Mouse (Mus musculus) heart, adult 2 months (tissue): ENCODE data around the gene Ccdc185. TPM values are rescaled to one million over a fixed set of nuclear protein-coding genes. Genes with fewer than 3 reads are reported as not detected.

Experiments used
- DNase-seq, 2 experiments: peaks; one replicate each; pipeline ENCODE4 v3.0.0; 2021
- H3K27ac ChIP-seq: fragments of 200-600 bp; 2 replicates; pipeline ENCODE4 v1.8.1; 2022
- H3K27me3 ChIP-seq: fragments of 200-500 bp; 2 replicates; pipeline ENCODE4 v1.6.1; 2012; ENCODE audit warnings: mild to moderate bottlenecking, low read length, inconsistent platforms, mixed read lengths; ENCODE audit not compliant: control insufficient read depth, insufficient read depth
- H3K36me3 ChIP-seq: fragments of 200-500 bp; 2 replicates; pipeline ENCODE4 v1.6.1; 2012; ENCODE audit warnings: low read length, inconsistent platforms; ENCODE audit not compliant: control insufficient read depth, insufficient read depth
- H3K4me1 ChIP-seq: fragments of 200-500 bp; 2 replicates; pipeline ENCODE4 v1.6.1; 2011; ENCODE audit warnings: low read length; ENCODE audit not compliant: control insufficient read depth, insufficient read depth
- H3K4me3 ChIP-seq: fragments of 200-600 bp; 2 replicates; pipeline ENCODE4 v1.8.1; 2022
- H3K79me2 ChIP-seq: fragments of 200-500 bp; replicated peaks from 2 replicates; pipeline ENCODE4 v1.6.1; 2012; ENCODE audit warnings: mild to moderate bottlenecking, inconsistent platforms, low read length, moderate library complexity, mixed read lengths; ENCODE audit not compliant: control insufficient read depth, insufficient read depth
- H3K9ac ChIP-seq: fragments of 200-500 bp; 2 replicates; pipeline ENCODE4 v1.6.1; 2012; ENCODE audit warnings: low read depth, mild to moderate bottlenecking, control low read depth, inconsistent platforms, low read length, mixed read lengths
- CTCF ChIP-seq: fragments of 200-600 bp; IDR thresholded peaks from 2 replicates; pipeline ENCODE4 v1.8.1; 2022; ENCODE audit warnings: antibody characterized with exemption, mild to moderate bottlenecking, moderate library complexity
- EP300 ChIP-seq: fragments of 200-500 bp; IDR thresholded peaks from 2 replicates; pipeline ENCODE4 v1.6.1; 2011; ENCODE audit warnings: low read depth, low read length, control low read depth; ENCODE audit not compliant: insufficient read depth
- POLR2A ChIP-seq: fragments of 200-500 bp; IDR thresholded peaks from 2 replicates; pipeline ENCODE4 v1.6.1; 2011; ENCODE audit warnings: mild to moderate bottlenecking, low read depth, low read length, control low read depth; ENCODE audit not compliant: insufficient read depth
- WGBS: fragments of 180-500 bp; shearing (Covaris S2); methylation state at CpG from one replicate; pipeline ENCODE4 v1.1.7; 2018; 5-methylcytosine and 5-hydroxymethylcytosine counted together
- intact Hi-C: fragments of 180-260 bp; cut with DNase I; formaldehyde crosslinking; loops from one replicate; pipeline ENCODE4 v1.15.1; 2025
- polyA plus RNA-seq: library from polyadenylated mRNA; depleted of rRNA; stranded (reverse); fragments of >200 nt; gene quantifications from 2 replicates; pipeline ENCODE4 v1.2.3, GENCODE M21; 2012
- total RNA-seq, 2 experiments: library from RNA; stranded (reverse); gene quantifications; 2 replicates each; pipeline ENCODE4 v1.2.3; 2021

The Ccdc185 gene
- total and polyA plus RNA-seq, 3 experiments, result 0.04 TPM; not detected in 2

DNA sequence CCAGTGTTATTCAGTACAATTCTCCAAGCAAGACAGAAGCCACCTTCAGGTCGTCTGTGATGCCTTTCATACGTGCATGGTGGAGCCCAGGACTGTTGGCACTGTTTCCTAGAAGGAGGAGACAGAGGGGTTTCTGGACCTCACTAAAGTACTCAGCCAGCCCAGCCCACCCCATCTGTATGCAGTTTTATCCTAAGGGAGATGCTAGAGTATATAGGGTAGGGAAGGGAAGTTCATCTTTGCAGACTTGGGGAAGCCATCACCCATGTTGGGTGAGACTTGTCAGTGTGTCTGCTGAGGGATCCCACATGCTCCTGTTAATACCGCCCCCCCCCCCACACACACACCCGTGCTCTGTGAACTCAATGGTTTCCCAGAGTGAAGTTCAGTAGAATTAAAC, 13.1 kb downstream of the Ccdc185 start:
- TF ChIP-seq POLR2A, result no peak
- TF ChIP-seq CTCF, result no peak
- no peak for TF ChIP-seq EP300
- no peak for DNase-seq

DNA sequence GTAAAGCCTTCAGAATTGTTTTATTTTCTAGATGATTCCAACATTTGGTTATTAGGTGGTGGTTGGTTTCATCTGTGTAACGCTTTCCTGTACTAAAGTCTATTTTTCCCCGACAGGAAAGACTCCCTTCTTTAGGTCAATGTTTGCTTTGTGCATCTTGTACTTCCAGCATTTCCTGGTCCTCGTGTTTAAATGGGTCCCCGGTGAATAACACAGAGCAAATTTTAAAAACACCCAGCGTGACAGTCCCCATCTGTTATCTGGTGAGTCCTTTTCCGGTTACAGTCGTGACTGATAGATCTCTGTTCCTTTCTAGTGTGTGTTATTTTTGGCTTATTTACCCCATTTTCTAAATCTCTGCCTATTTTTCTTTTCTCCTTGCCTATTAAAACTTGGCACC, 16.3 kb downstream of the Ccdc185 start:
- Histone ChIP-seq H3K36me3 (no peaks in the 10 kb centered on the region), H3K4me3 (no peak overlapping the region), H3K79me2 (no peaks in the 10 kb centered on the region), H3K9ac (no peak overlapping the region), H3K27me3 (no peaks in the 10 kb centered on the region), H3K27ac (no peak overlapping the region), H3K4me1 (no peaks in the 10 kb centered on the region)
- no peak for DNase-seq
- WGBS, result 11% methylated on average over 7 of the region's 7 CpGs
- intact Hi-C loops, result no loop called here
- TF ChIP-seq POLR2A (no peak), CTCF (no peak), EP300 (no peak)

More for the DNA sequence above, 13.1 kb downstream of the Ccdc185 start:
- H3K36me3 ChIP-seq, result no peaks in the 10 kb centered on the region
- intact Hi-C loops, result no loop called here
- H3K79me2 ChIP-seq, result no peaks in the 10 kb centered on the region
- H3K9ac ChIP-seq, result no peak overlapping the region
- no peaks in the 10 kb centered on the region for H3K4me1 ChIP-seq
- H3K4me3 ChIP-seq, result no peak overlapping the region
- H3K27me3 ChIP-seq, result no peaks in the 10 kb centered on the region
- WGBS, result 65% methylated on average over 4 of the region's 4 CpGs
- H3K27ac ChIP-seq, result no peak overlapping the region

DNA sequence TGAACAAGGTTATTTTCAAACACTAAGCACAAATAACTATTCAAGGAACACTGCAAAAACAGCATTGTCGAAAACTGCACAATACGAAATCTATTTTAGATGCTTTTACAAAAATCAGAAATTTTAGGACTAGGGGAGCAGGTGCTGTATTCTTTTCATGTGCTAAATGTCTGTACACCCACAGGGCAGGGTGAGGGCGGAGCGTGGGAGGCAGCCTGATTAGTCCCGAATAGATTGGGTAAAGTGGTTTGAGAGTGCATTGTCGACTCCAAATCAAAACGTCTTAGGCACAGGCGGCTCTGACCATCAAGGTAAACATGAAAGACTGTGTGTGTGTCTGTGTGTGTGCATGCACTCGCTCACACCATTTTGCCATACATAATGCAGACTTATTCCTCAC, 20.0 kb downstream of the Ccdc185 start:
- Histone ChIP-seq H3K9ac (no peak overlapping the region), H3K79me2 (no peaks in the 10 kb centered on the region), H3K4me1 (no peaks in the 10 kb centered on the region), H3K36me3 (no peaks in the 10 kb centered on the region), H3K4me3 (no peak overlapping the region), H3K27ac (no peak overlapping the region), H3K27me3 (no peaks in the 10 kb centered on the region)
- 87% methylated on average over 9 of the region's 9 CpGs for WGBS
- TF ChIP-seq CTCF, result no peak
- no peak for TF ChIP-seq EP300
- no peak for TF ChIP-seq POLR2A
- intact Hi-C loops, result no loop called here
- DNase-seq, result no peak

DNA sequence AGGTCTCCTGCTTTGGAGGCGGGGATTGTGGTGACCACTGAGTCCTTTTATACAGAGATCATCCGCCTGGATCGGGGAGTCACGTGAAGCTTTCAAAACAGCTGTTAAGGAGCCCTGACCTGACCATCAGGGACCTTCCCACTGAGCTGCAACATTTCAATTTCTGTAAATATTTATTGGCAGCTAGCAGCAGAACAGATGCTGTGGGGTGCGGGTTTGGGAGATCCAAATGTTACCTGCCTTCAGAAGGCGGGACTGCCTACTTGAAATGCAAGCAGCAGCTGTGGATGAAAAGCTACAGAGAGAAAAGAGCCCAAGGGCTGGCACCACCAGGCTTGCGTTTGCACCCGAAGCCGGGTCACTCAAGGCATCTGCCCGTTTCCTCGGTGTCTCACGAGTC, 21.4 kb downstream of the Ccdc185 start:
- no peak for TF ChIP-seq CTCF
- Histone ChIP-seq H3K9ac (no peak overlapping the region), H3K27me3 (no peaks in the 10 kb centered on the region), H3K27ac (no peak overlapping the region), H3K36me3 (no peaks in the 10 kb centered on the region), H3K4me1 (no peaks in the 10 kb centered on the region), H3K79me2 (no peaks in the 10 kb centered on the region), H3K4me3 (no peak overlapping the region)
- intact Hi-C loops, result no loop called here
- DNase-seq, result no peak
- 83% methylated on average over 12 of the region's 12 CpGs for WGBS

DNA sequence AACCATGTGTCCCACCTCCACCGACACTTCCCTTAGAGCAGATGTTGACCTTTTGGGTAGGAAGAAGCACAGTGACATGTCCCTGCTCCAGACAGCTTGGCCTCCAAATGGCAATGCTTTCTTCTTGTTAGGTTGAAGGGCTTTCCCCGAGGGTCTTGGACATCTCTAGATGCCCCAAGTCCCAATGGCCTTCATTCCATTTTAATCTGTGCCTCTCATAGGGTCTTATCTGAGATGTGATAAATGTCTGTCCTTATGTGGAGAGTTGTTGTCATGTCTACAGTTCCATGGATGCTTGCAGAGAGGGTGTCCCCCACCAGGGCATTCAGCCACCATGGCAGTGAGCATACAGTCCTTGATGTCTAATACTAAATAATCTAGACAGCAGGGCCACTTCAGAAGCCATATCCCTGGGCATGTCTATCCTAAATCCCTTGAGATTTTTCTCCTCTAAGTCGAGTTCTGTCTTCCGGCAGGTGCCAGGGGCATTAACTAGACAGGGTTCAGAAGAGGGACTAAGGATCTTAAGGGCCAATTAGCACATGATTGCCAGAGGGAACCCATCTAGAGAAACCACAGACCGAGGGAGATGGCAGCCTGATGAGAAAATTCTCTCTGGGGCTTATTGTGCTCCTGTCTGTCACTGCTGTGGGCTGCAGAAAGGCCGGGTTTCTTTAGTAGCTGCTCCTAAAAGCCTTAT, 34.6 kb downstream of the Ccdc185 start:
- Histone ChIP-seq H3K4me3 (no peak overlapping the region), H3K27me3 (no peaks in the 10 kb centered on the region), H3K79me2 (no peaks in the 10 kb centered on the region), H3K27ac (no peak overlapping the region), H3K36me3 (no peaks in the 10 kb centered on the region), H3K9ac (no peak overlapping the region), H3K4me1 (no peaks in the 10 kb centered on the region)
- intact Hi-C loops, result no loop called here
- 76% methylated on average over 6 of the region's 6 CpGs for WGBS
- DNase-seq, result no peak
- TF ChIP-seq EP300 (no peak), CTCF (no peak), POLR2A (no peak)

DNA sequence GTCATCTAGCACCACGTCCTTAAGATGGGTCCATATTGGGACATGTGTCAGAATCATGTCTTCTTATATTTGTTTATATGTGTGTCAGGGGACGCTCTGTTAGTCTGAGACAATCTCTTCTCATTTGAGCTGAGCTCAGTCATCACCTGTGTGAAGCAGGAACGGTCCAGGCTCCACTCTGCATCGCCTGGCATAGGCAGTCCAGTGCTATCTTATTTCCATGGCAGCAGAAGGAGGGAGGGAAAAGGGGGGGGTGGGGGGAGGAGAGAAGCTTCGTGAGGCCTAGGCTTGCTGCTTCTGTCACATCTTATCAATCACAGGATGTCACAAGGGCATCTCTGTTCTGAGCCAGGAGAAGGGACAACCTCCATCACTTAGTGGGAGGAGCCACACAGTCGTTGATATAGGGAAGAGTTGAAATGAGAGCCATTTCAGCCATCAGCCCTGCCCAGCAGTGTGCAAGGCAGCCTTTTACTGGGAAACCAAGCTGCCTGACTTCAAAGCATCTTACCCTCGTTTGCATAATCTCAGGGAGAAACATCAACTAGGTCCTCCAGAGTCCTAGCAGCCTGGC, 37.5 kb downstream of the Ccdc185 start:
- DNase-seq, result no peak
- intact Hi-C loops, result no loop called here
- no peak overlapping the region for H3K4me3 ChIP-seq
- WGBS, result 31% methylated on average over 7 of the region's 7 CpGs
- H3K9ac ChIP-seq, result no peak overlapping the region
- H3K4me1 ChIP-seq, result no peaks in the 10 kb centered on the region
- no peak for TF ChIP-seq POLR2A
- TF ChIP-seq EP300, result no peak
- TF ChIP-seq CTCF, result no peak
- H3K27ac ChIP-seq, result no peak overlapping the region
- no peaks in the 10 kb centered on the region for H3K79me2 ChIP-seq
- H3K36me3 ChIP-seq, result no peaks in the 10 kb centered on the region
- no peaks in the 10 kb centered on the region for H3K27me3 ChIP-seq
